Mouse (Mus musculus): ENCODE results near the gene Sar1b. TPM values are rescaled to one million over a fixed set of nuclear protein-coding genes. Genes with fewer than 3 reads are reported as not detected.
A peak's percentile ranks its signal among the peaks of the same experiment; 100 is the strongest.
"Not testable (repeated sequence)": the region's sequence is repeated elsewhere in the genome, so short reads cannot be mapped to it uniquely, and the experiment has no call there.

The Sar1b gene
- polyA plus RNA-seq, 1 experiment from 2014 or later, result 116 TPM

DNA sequence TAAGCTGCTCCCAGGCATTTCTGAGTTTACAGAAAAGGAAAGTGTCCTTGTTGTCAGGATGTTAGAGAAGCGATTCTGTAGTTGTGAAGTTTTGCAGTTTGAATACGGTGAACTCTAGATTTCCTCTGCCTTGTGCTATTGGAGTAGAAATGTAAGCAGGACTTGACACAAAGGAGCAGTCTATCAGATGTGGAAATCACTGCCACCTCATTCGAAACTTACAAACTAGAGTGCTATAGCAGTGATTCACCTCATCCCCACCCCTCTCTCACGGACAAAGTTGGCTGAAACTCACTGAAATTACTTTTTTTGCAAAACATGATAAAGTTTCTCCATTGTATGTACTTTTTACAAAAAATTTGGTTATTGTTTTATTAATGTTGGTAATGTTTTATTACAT, 1.3 kb downstream of the Sar1b start:
- Histone ChIP-seq H3K4me2 (replicated peaks; ENCODE audit: low read depth, low read length) (peak overlapping the region; percentile 46; the same call in 1 of the 2 replicates), H3K27ac (ENCODE audit: low read depth, low read length) (no peak overlapping the region), H3K9me3 (ENCODE audit: control insufficient read depth, low read length) (no peaks in the 10 kb centered on the region), H3K4me3 (ENCODE audit: low read length) (no peak overlapping the region; the same call in 1 of the 2 replicates), H3K27me3 (ENCODE audit: control insufficient read depth, insufficient read depth, low read length) (no peaks in the 10 kb centered on the region), H3K9ac (ENCODE audit: low read depth, low read length) (no peak overlapping the region), H3K4me1 (ENCODE audit: control insufficient read depth, insufficient read depth, low read length) (peaks cover 15% of the 10 kb centered on the region), H3K36me3 (ENCODE audit: control insufficient read depth, insufficient read depth, low read length) (no peaks in the 10 kb centered on the region)
- WGBS, result 86% methylated on average over 4 of the region's 4 CpGs
- no peak for ATAC-seq (ENCODE audit: low FRiP score, low TSS enrichment)

DNA sequence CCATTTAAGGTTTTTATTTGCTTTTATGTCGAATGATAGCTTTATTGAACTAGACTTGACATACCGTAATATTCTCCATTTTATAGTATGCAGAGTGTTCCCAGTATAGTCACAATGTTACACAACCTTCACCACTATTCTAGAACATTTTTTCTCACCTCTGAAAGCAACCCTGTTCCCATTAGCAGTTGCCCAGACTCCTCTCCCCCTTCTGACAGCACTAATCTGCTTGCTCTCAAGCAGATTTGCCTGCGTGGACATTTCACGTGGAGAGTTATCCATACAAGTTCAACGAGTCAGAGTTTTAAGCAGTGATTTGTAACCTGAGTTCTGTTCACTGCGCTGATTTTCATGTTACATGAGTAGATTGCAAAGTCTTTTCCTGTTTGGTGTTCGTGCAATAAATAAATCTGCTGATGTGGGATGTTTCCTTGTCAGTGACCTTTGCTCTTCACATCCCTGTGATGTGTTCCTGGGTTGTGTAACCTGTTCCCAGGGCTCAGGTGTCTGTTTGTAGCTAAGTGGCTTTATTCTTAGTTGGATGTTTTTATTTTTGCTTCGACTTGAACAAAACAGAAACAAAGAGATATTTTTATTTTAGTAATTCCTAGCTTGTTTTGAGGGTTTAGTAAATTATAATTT, 4.2 kb downstream of the Sar1b start:
- no peak for ATAC-seq (ENCODE audit: low FRiP score, low TSS enrichment)
- no peaks in the 10 kb centered on the region for H3K36me3 ChIP-seq (ENCODE audit: control insufficient read depth, insufficient read depth, low read length)
- peaks cover 15% of the 10 kb centered on the region for H3K4me1 ChIP-seq (ENCODE audit: control insufficient read depth, insufficient read depth, low read length)
- no peak overlapping the region for H3K4me2 ChIP-seq (replicated peaks; ENCODE audit: low read depth, low read length)
- no peaks in the 10 kb centered on the region for H3K9me3 ChIP-seq (ENCODE audit: control insufficient read depth, low read length)
- no peak overlapping the region for H3K9ac ChIP-seq (ENCODE audit: low read depth, low read length)
- no peaks in the 10 kb centered on the region for H3K27me3 ChIP-seq (ENCODE audit: control insufficient read depth, insufficient read depth, low read length)
- H3K27ac ChIP-seq (ENCODE audit: low read depth, low read length), result no peak overlapping the region
- H3K4me3 ChIP-seq (ENCODE audit: low read length), result no peak overlapping the region
- 47% methylated on average over 8 of the region's 8 CpGs for WGBS

DNA sequence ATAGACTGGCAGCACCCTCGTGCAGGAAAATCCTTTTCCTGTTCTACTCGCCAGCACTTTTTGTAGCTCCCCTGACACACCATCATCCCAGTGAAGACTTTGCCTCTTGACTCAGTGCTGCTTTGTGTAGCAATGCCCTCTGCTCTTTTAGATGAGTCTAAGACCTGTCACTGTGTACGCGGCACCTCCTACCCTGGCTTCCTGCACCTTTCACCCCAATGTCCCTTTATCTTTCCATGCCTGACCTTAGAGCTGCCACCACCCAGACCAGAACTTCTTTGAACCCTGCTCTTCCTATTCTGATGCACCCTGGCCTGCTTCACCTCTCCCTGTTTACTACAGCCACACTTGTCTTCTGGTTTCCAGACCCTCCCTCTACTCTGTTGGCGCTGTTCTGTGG, 4.8 kb downstream of the Sar1b start:
- no peak for ATAC-seq (ENCODE audit: low FRiP score, low TSS enrichment)
- H3K9ac ChIP-seq (ENCODE audit: low read depth, low read length), result no peak overlapping the region

DNA sequence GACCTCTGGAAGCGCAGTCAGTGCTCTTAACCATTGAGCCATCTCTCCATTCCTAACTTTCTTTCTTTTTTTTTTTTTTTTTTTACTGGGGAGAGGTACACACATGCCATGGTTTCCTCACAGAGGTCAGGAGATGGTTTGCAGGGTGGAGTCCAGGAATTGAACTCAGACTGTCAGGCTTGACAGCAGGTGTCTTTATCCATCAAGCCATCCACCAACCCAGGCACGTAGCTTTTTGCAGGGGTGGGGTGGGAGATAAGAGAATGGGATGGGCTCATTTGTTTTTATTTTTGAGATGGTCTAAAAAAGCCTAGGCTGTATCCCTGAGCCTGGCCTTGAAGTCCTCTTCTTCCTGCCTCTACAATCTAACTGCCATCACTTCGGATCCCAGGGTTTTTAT, 12.0 kb downstream of the Sar1b start:
- 85% methylated on average over 3 of the region's 3 CpGs for WGBS

More for the DNA sequence above, 4.8 kb downstream of the Sar1b start:
- no peak overlapping the region for H3K4me3 ChIP-seq (ENCODE audit: low read length)
- H3K27me3 ChIP-seq (ENCODE audit: control insufficient read depth, insufficient read depth, low read length), result no peaks in the 10 kb centered on the region
- no peaks in the 10 kb centered on the region for H3K9me3 ChIP-seq (ENCODE audit: control insufficient read depth, low read length)
- peaks cover 15% of the 10 kb centered on the region for H3K4me1 ChIP-seq (ENCODE audit: control insufficient read depth, insufficient read depth, low read length)
- 66% methylated on average over 5 of the region's 5 CpGs for WGBS
- H3K27ac ChIP-seq (ENCODE audit: low read depth, low read length), result no peak overlapping the region
- H3K4me2 ChIP-seq (replicated peaks; ENCODE audit: low read depth, low read length), result no peak overlapping the region
- no peaks in the 10 kb centered on the region for H3K36me3 ChIP-seq (ENCODE audit: control insufficient read depth, insufficient read depth, low read length)

DNA sequence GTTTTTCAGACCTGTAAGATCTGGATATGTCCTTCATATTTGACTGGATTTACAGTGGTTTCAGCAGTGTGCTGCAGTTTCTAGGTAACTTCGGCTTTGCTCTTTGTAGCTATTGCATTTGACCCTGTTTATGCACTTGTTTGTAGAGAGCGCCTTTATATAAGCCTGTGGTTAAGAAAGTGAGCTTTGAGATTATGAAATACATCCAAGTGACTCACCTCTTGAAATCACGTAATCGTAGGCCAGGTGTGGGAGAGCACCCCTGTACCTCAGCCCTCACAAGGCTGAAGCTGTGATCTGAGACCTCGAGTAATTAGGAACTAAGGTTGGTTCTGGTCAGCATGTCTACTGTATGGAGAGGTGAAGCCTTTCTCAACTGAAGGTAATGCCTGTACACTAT, 14.0 kb downstream of the Sar1b start:
- Histone ChIP-seq H3K9me3 (ENCODE audit: control insufficient read depth, low read length) (no peaks in the 10 kb centered on the region), H3K27me3 (ENCODE audit: control insufficient read depth, insufficient read depth, low read length) (no peaks in the 10 kb centered on the region), H3K4me1 (ENCODE audit: control insufficient read depth, insufficient read depth, low read length) (no peaks in the 10 kb centered on the region), H3K27ac (ENCODE audit: low read depth, low read length) (no peak overlapping the region), H3K36me3 (ENCODE audit: control insufficient read depth, insufficient read depth, low read length) (peaks cover 28% of the 10 kb centered on the region), H3K4me2 (replicated peaks; ENCODE audit: low read depth, low read length) (no peak overlapping the region), H3K4me3 (ENCODE audit: low read length) (no peak overlapping the region), H3K9ac (ENCODE audit: low read depth, low read length) (no peak overlapping the region)
- no peak for ATAC-seq (ENCODE audit: low FRiP score, low TSS enrichment)
- 92% methylated on average over 5 of the region's 5 CpGs for WGBS

More for the DNA sequence above, 12.0 kb downstream of the Sar1b start:
- H3K4me3 ChIP-seq (ENCODE audit: low read length), result no peak overlapping the region
- no peak overlapping the region for H3K9ac ChIP-seq (ENCODE audit: low read depth, low read length)
- ATAC-seq (ENCODE audit: low FRiP score, low TSS enrichment), result no peak
- H3K27ac ChIP-seq (ENCODE audit: low read depth, low read length), result no peak overlapping the region
- H3K4me2 ChIP-seq (replicated peaks; ENCODE audit: low read depth, low read length), result no peak overlapping the region
- H3K4me1 ChIP-seq (ENCODE audit: control insufficient read depth, insufficient read depth, low read length), result no peaks in the 10 kb centered on the region
- peaks cover 9% of the 10 kb centered on the region for H3K36me3 ChIP-seq (ENCODE audit: control insufficient read depth, insufficient read depth, low read length)
- H3K27me3 ChIP-seq (ENCODE audit: control insufficient read depth, insufficient read depth, low read length), result no peaks in the 10 kb centered on the region
- no peaks in the 10 kb centered on the region for H3K9me3 ChIP-seq (ENCODE audit: control insufficient read depth, low read length)

DNA sequence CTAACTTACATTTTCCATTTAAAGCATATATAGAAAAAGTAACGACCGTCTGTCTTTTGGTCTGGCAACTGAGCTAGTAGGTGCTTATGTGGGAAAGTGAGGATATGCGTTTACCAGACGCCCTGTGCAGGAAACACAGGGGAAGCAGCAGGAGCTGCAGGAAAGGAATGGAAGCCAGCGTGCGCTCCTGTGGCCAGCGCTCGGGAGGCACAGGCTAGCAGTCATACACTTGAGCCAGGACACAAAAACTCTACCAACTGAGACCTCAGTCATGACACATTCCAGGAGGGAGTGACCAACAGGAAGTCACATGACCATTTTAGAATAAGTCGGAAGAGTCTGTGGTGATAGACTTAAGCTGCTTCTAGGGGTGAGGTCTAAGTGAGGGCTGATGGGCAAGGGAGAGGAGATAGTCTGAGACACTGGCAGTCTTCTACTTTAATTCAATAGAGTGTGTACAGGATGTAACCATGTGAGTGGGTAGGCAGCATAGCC, 17.3 kb downstream of the Sar1b start:
- Histone ChIP-seq H3K9ac (ENCODE audit: low read depth, low read length) (no peak overlapping the region), H3K27me3 (ENCODE audit: control insufficient read depth, insufficient read depth, low read length) (no peaks in the 10 kb centered on the region), H3K9me3 (ENCODE audit: control insufficient read depth, low read length) (0 out of 2 replicates have a peak, but pooled peaks cover 3% of the 10 kb centered on the region), H3K4me1 (ENCODE audit: control insufficient read depth, insufficient read depth, low read length) (no peaks in the 10 kb centered on the region), H3K4me2 (replicated peaks; ENCODE audit: low read depth, low read length) (no peak overlapping the region), H3K4me3 (ENCODE audit: low read length) (no peak overlapping the region), H3K27ac (ENCODE audit: low read depth, low read length) (no peak overlapping the region), H3K36me3 (ENCODE audit: control insufficient read depth, insufficient read depth, low read length) (peaks cover 46% of the 10 kb centered on the region)
- ATAC-seq (ENCODE audit: low FRiP score, low TSS enrichment), result no peak
- WGBS, result 90% methylated on average over 9 of the region's 9 CpGs

DNA sequence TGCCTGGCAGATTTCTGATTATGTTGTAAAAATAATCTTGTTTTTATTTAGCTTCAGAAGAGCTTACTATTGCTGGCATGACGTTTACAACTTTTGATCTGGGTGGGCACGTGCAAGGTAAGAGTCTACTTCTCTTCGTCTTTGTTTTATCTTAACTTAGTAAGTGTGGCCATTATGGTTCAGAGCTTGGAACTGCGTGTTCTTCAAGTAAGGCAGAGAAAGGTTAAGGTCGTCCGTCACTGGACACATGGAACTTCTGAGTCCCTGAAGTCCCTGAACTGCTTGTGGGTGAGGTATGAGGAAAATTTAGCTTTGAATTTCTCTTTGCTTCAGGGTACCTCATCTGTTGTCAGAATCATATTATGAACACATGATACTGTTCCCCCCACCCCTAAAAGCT, 19.2 kb downstream of the Sar1b start:
- H3K9me3 ChIP-seq (ENCODE audit: control insufficient read depth, low read length), result 0 out of 2 replicates have a peak, but pooled peaks cover 3% of the 10 kb centered on the region
- peaks cover 61% of the 10 kb centered on the region for H3K36me3 ChIP-seq (ENCODE audit: control insufficient read depth, insufficient read depth, low read length)
- no peak overlapping the region for H3K27ac ChIP-seq (ENCODE audit: low read depth, low read length)
- H3K27me3 ChIP-seq (ENCODE audit: control insufficient read depth, insufficient read depth, low read length), result no peaks in the 10 kb centered on the region
- WGBS, result 88% methylated on average over 6 of the region's 6 CpGs
- H3K4me2 ChIP-seq (replicated peaks; ENCODE audit: low read depth, low read length), result no peak overlapping the region
- H3K9ac ChIP-seq (ENCODE audit: low read depth, low read length), result no peak overlapping the region
- no peak for ATAC-seq (ENCODE audit: low FRiP score, low TSS enrichment)
- no peaks in the 10 kb centered on the region for H3K4me1 ChIP-seq (ENCODE audit: control insufficient read depth, insufficient read depth, low read length)
- no peak overlapping the region for H3K4me3 ChIP-seq (ENCODE audit: low read length)

DNA sequence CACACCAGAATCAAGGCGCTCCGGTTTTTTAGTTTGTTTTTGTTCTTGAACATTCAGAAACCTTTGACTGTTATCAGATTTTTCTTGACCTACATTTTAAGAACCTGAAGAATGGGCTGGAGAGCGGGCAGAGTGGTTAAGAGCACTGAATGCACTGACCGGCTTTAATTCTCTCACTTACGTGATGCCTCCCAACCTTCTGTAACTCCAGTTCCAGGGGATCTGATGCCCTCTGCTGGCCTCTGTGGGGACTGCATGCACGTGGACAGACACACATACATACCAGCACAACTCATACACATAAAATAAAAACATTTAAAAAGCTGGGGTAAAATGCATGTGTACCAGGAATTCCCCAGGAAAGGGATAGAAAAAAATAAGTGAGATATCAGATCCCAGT, 22.4 kb downstream of the Sar1b start:
- no peak overlapping the region for H3K9ac ChIP-seq (ENCODE audit: low read depth, low read length)
- WGBS, result 92% methylated on average over 6 of the region's 6 CpGs
- ATAC-seq (ENCODE audit: low FRiP score, low TSS enrichment), result no peak
- H3K27me3 ChIP-seq (ENCODE audit: control insufficient read depth, insufficient read depth, low read length), result no peaks in the 10 kb centered on the region
- H3K4me1 ChIP-seq (ENCODE audit: control insufficient read depth, insufficient read depth, low read length), result no peaks in the 10 kb centered on the region
- no peak overlapping the region for H3K4me3 ChIP-seq (ENCODE audit: low read length)
- H3K27ac ChIP-seq (ENCODE audit: low read depth, low read length), result no peak overlapping the region
- H3K36me3 ChIP-seq (ENCODE audit: control insufficient read depth, insufficient read depth, low read length), result peaks cover 64% of the 10 kb centered on the region
- no peak overlapping the region for H3K4me2 ChIP-seq (replicated peaks; ENCODE audit: low read depth, low read length)
- H3K9me3 ChIP-seq (ENCODE audit: control insufficient read depth, low read length), result 0 out of 2 replicates have a peak, but pooled peaks cover 3% of the 10 kb centered on the region

DNA sequence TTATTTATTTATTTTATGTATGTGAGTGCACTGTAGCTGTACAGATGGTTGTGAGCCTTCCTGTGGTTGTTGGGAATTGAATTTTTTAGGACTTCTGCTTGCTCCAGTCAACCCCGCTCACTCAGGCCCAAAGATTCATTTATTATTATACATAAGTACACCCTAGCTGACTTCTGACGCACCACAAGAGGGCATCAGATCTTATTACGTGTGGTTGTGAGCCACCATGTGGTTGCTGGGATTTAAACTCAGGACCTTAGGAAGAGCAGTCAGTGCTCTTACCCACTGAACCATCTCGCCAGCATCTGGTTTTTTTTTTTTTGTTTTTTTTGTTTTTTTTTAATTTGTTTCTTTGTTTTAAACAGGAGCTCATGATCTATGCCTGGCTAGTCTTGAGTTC, 26.2 kb downstream of the Sar1b start:
- 95% methylated on average over 4 of the region's 4 CpGs for WGBS
- H3K4me3 ChIP-seq (ENCODE audit: low read length); H3K4me1 ChIP-seq (ENCODE audit: control insufficient read depth, insufficient read depth, low read length); H3K9me3 ChIP-seq (ENCODE audit: control insufficient read depth, low read length); H3K27ac ChIP-seq (ENCODE audit: low read depth, low read length); H3K4me2 ChIP-seq (replicated peaks; ENCODE audit: low read depth, low read length); H3K27me3 ChIP-seq (ENCODE audit: control insufficient read depth, insufficient read depth, low read length); H3K9ac ChIP-seq (ENCODE audit: low read depth, low read length); ATAC-seq (ENCODE audit: low FRiP score, low TSS enrichment): not testable (repeated sequence)
- peaks cover 50% of the 10 kb centered on the region for H3K36me3 ChIP-seq (ENCODE audit: control insufficient read depth, insufficient read depth, low read length)

All from kidney, embryonic 14.5 days (tissue).